Mouse (Mus musculus): ENCODE data around the gene B830017H08Rik. TPM values are rescaled to one million over a fixed set of nuclear protein-coding genes. Genes with fewer than 3 reads are reported as not detected.

Gene B830017H08Rik
- polyA plus RNA-seq, 2 experiments: 0.17 to 0.58 TPM

GRCm38 (mm10) chr16:17801777-17802455, 31.0 kb upstream of the B830017H08Rik start:
- no peak for TF ChIP-seq POLR2A (IDR thresholded peaks at IDR 0.05; ENCODE audit: borderline replicate concordance, extremely low read depth, insufficient read depth, insufficient read length)
- DNase-seq (ENCODE audit: low spot score): no peak
- Histone ChIP-seq H3K4me1 (ENCODE audit: control insufficient read depth, insufficient read depth, low read length) (peaks cover 81% of the 10 kb centered on the region), H3K27ac (replicated peaks; ENCODE audit: low read depth, low read length) (no peak overlapping the region), H3K4me3 (replicated peaks; ENCODE audit: low read length) (peak overlapping the region; percentile 24), H3K4me2 (replicated peaks; ENCODE audit: low read depth, low read length, severe bottlenecking) (peak overlapping the region; percentile 41; the same call in 1 of the 2 replicates), H3K27me3 (ENCODE audit: control insufficient read depth, insufficient read depth, low read length) (peaks cover 12% of the 10 kb centered on the region; the same call in 1 of the 2 replicates), H3K36me3 (ENCODE audit: control insufficient read depth, insufficient read depth, low read length) (peaks cover 46% of the 10 kb centered on the region), H3K9me3 (ENCODE audit: control insufficient read depth, low read length) (no peaks in the 10 kb centered on the region), H3K9ac (ENCODE audit: low read depth, low read length, severe bottlenecking) (no peak overlapping the region)
- ATAC-seq (ENCODE audit: low FRiP score, low read depth): no peak
- 7% methylated on average over 7 of the region's 7 CpGs for WGBS

GRCm38 (mm10) chr16:17802456-17802838, 30.5 kb upstream of the B830017H08Rik start:
- TF ChIP-seq POLR2A (IDR thresholded peaks at IDR 0.05; ENCODE audit: borderline replicate concordance, extremely low read depth, insufficient read depth, insufficient read length): no peak
- Histone ChIP-seq H3K9ac (ENCODE audit: low read depth, low read length, severe bottlenecking) (peak overlapping the region; percentile 34), H3K4me2 (replicated peaks; ENCODE audit: low read depth, low read length, severe bottlenecking) (peak overlapping the region; percentile 41), H3K4me3 (replicated peaks; ENCODE audit: low read length) (peak overlapping the region; percentile 24), H3K4me1 (ENCODE audit: control insufficient read depth, insufficient read depth, low read length) (peaks cover 86% of the 10 kb centered on the region), H3K9me3 (ENCODE audit: control insufficient read depth, low read length) (no peaks in the 10 kb centered on the region), H3K27me3 (ENCODE audit: control insufficient read depth, insufficient read depth, low read length) (peaks cover 12% of the 10 kb centered on the region; the same call in 1 of the 2 replicates), H3K36me3 (ENCODE audit: control insufficient read depth, insufficient read depth, low read length) (peaks cover 52% of the 10 kb centered on the region), H3K27ac (replicated peaks; ENCODE audit: low read depth, low read length) (no peak overlapping the region)
- no peak for DNase-seq (ENCODE audit: low spot score)
- no peak for ATAC-seq (ENCODE audit: low FRiP score, low read depth)
- WGBS: 14% methylated on average over 18 of the region's 18 CpGs

DNA sequence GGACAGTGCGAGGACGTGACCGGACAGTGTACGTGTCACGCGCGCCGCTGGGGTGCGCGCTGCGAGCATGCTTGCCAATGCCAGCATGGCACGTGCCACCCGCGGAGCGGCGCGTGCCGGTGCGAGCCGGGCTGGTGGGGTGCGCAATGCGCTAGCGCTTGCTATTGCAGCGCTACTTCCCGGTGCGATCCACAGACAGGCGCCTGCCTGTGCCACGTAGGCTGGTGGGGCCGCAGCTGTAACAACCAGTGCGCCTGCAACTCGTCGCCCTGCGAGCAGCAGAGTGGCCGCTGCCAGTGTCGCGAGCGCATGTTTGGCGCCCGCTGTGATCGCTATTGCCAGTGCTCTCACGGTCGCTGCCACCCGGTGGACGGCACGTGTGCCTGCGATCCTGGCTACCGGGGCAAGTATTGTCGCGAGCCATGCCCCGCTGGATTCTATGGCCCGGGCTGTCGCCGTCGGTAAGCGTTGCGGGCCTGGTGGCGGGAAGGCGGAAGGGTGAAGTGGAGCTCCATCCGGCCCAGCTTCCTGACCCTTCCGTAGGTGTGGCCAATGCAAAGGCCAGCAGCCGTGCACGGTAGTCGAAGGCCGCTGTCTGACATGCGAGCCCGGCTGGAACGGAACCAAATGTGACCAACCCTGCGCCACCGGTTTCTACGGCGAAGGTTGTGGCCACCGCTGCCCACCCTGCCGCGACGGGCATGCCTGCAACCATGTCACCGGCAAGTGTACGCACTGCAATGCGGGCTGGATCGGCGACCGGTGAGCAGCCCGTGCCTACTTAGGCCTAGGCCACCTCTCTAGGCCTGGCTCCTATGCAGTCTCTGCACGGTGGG, 29.9 kb upstream of the B830017H08Rik start:
- Histone ChIP-seq H3K9ac (ENCODE audit: low read depth, low read length, severe bottlenecking) (peak overlapping the region; percentile 34), H3K4me3 (replicated peaks; ENCODE audit: low read length) (peak overlapping the region; percentile 24), H3K4me1 (ENCODE audit: control insufficient read depth, insufficient read depth, low read length) (peaks cover 91% of the 10 kb centered on the region), H3K36me3 (ENCODE audit: control insufficient read depth, insufficient read depth, low read length) (peaks cover 58% of the 10 kb centered on the region), H3K27ac (replicated peaks; ENCODE audit: low read depth, low read length) (no peak overlapping the region), H3K27me3 (ENCODE audit: control insufficient read depth, insufficient read depth, low read length) (peaks cover 12% of the 10 kb centered on the region; the same call in 1 of the 2 replicates), H3K9me3 (ENCODE audit: control insufficient read depth, low read length) (no peaks in the 10 kb centered on the region), H3K4me2 (replicated peaks; ENCODE audit: low read depth, low read length, severe bottlenecking) (peak overlapping the region; percentile 41)
- DNase-seq (ENCODE audit: low spot score) (no peak), ATAC-seq (ENCODE audit: low FRiP score, low read depth) (no peak)
- TF ChIP-seq POLR2A (IDR thresholded peaks at IDR 0.05; ENCODE audit: borderline replicate concordance, extremely low read depth, insufficient read depth, insufficient read length): no peak
- WGBS: 10% methylated on average over 69 of the region's 83 CpGs

DNA sequence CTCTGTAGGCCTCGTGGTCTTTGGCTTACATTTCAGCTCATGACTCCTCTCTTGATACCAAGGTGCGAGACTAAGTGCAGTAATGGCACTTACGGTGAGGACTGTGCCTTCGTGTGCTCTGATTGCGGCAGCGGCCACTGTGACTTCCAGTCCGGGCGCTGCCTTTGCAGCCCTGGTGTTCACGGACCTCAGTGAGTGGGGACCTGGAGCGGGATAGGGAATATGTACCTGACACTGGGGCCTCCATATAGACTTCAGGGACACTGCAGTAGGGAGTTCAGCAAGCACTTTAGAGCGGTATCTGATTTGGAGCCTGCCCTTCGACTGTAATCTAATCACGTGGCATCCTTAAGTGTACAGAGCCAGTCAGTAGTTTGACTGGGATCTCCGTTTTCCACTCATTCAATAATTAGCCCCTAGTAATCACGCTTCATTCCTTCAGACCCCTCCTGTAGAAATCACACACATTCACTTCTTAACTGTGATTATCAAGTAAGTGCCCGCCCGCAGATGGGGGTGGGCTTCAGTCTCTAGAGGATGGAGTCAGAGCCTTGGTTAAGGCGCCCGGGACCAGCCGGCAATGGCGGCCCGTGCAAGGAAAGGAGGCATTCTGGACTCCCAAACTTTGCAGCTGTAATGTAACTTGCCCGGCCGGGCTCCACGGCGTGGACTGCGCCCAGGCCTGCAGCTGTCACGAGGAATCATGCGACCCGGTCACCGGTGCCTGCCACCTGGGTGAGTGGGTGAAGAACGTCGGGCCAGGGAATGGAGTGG, 29.1 kb upstream of the B830017H08Rik start:
- 27% methylated on average over 31 of the region's 33 CpGs for WGBS
- H3K4me3 ChIP-seq (replicated peaks; ENCODE audit: low read length): peak overlapping the region; percentile 24
- peaks cover 12% of the 10 kb centered on the region; the same call in 1 of the 2 replicates for H3K27me3 ChIP-seq (ENCODE audit: control insufficient read depth, insufficient read depth, low read length)
- H3K4me2 ChIP-seq (replicated peaks; ENCODE audit: low read depth, low read length, severe bottlenecking): peak overlapping the region; percentile 44
- no peak for TF ChIP-seq POLR2A (IDR thresholded peaks at IDR 0.05; ENCODE audit: borderline replicate concordance, extremely low read depth, insufficient read depth, insufficient read length)
- H3K9me3 ChIP-seq (ENCODE audit: control insufficient read depth, low read length): no peaks in the 10 kb centered on the region
- H3K9ac ChIP-seq (ENCODE audit: low read depth, low read length, severe bottlenecking): peak overlapping the region; percentile 36; the same call in 1 of the 2 replicates
- DNase-seq (ENCODE audit: low spot score) (no peak), ATAC-seq (ENCODE audit: low FRiP score, low read depth) (no peak)
- peaks cover 64% of the 10 kb centered on the region for H3K36me3 ChIP-seq (ENCODE audit: control insufficient read depth, insufficient read depth, low read length)
- peak overlapping the region; percentile 2; the same call in 1 of the 2 replicates for H3K27ac ChIP-seq (replicated peaks; ENCODE audit: low read depth, low read length)
- peaks cover 96% of the 10 kb centered on the region for H3K4me1 ChIP-seq (ENCODE audit: control insufficient read depth, insufficient read depth, low read length)

All from limb, embryonic 14.5 days (tissue).